Comparison of ENCODE assay signal across 9 mouse cellular contexts in genomic region chr11:57973001-57973912, GRCm38 (mm10). TPM values are rescaled to one million over a fixed set of nuclear protein-coding genes. Genes with fewer than 3 reads are reported as not detected.
DNase-seq lines count a peak whose midpoint lies in the region; ATAC-seq and TF ChIP-seq lines count a peak whose summit lies in the region.
"Had no signal": no experiment of that assay in that cellular context is flagged by ENCODE, and none has a peak within 500 bp of the region (broad histone marks: within the 10 kb centered on the region; RNA-seq: fewer than 3 reads in every experiment).

No protein-coding gene starts in this region.

- H3K9ac ChIP-seq in liver, adult 2 months (ENCODE audit: low read depth, low read length), result peak overlapping the region; percentile 34
- no peak overlapping the region for H3K9ac ChIP-seq in embryonic facial prominence, embryonic 15.5 days
- 0 out of 2 replicates have a peak overlapping the region, but pooled peaks have one; percentile 6 for H3K9ac ChIP-seq in liver, embryonic 16.5 days (ENCODE audit: low read depth, low read length)
- H3K9ac ChIP-seq in forebrain, embryonic 12.5 days, result no peak overlapping the region
- no peak overlapping the region for H3K9ac ChIP-seq in forebrain, embryonic 14.5 days (ENCODE audit: low read length)

- 20% methylated on average over 13 of the region's 13 CpGs for WGBS in liver, adult 2 months
- 65% methylated on average over 13 of the region's 13 CpGs for WGBS in embryonic facial prominence, embryonic 15.5 days
- 65% methylated on average over 13 of the region's 13 CpGs for WGBS in liver, embryonic 16.5 days (ENCODE audit: insufficient replicate concordance)
- WGBS in forebrain, embryonic 12.5 days, result 76% methylated on average over 13 of the region's 13 CpGs
- WGBS in forebrain, embryonic 14.5 days, result 70% methylated on average over 13 of the region's 13 CpGs
- WGBS in midbrain, embryonic 10.5 days, result 83% methylated on average over 13 of the region's 13 CpGs

- H3K79me2 ChIP-seq in liver, adult 2 months (ENCODE audit: control insufficient read depth, insufficient read depth, low read length), result no peaks in the 10 kb centered on the region

- TF ChIP-seq POLR2A in liver, adult 2 months (IDR thresholded peaks at IDR 0.05; ENCODE audit: extremely low read depth, insufficient read depth, low read length), result no peak

- H3K4me3 ChIP-seq in liver, adult 2 months (ENCODE audit: insufficient read depth, low read depth, low read length), result peak overlapping the region; percentile 6; the same call in 1 of the 2 replicates
- no peak overlapping the region for H3K4me3 ChIP-seq in embryonic facial prominence, embryonic 15.5 days (replicated peaks)
- H3K4me3 ChIP-seq in liver, embryonic 16.5 days (ENCODE audit: low read depth, low read length), result no peak overlapping the region
- no peak overlapping the region for H3K4me3 ChIP-seq in forebrain, embryonic 12.5 days (replicated peaks)
- H3K4me3 ChIP-seq in forebrain, embryonic 14.5 days (ENCODE audit: low read depth, low read length), result no peak overlapping the region
- H3K4me3 ChIP-seq in midbrain, embryonic 10.5 days, result no peak overlapping the region

- peak; percentile 74; the same call in 1 of the 2 replicates for ATAC-seq in embryonic facial prominence, embryonic 15.5 days (ENCODE audit: insufficient number of reproducible peaks, low FRiP score, low TSS enrichment, low read depth)
- ATAC-seq in liver, embryonic 16.5 days (ENCODE audit: low read depth), result peak; percentile 59
- ATAC-seq in forebrain, embryonic 12.5 days (ENCODE audit: low FRiP score), result no peak
- ATAC-seq in forebrain, embryonic 14.5 days, result no peak

- no peak overlapping the region for H3K4me2 ChIP-seq in embryonic facial prominence, embryonic 15.5 days (replicated peaks)
- peak overlapping the region; percentile 10; the same call in 1 of the 2 replicates for H3K4me2 ChIP-seq in liver, embryonic 16.5 days (ENCODE audit: low read depth, low read length)
- no peak overlapping the region for H3K4me2 ChIP-seq in forebrain, embryonic 12.5 days
- no peak overlapping the region for H3K4me2 ChIP-seq in forebrain, embryonic 14.5 days (ENCODE audit: low read length)

- H3K27ac ChIP-seq in liver, adult 2 months (replicated peaks; ENCODE audit: insufficient read depth, low read depth, low read length), result peak overlapping the region; percentile 77
- no peak overlapping the region for H3K27ac ChIP-seq in embryonic facial prominence, embryonic 15.5 days (replicated peaks)
- peak overlapping the region; percentile 81 for H3K27ac ChIP-seq in liver, embryonic 16.5 days (ENCODE audit: low read length)
- no peak overlapping the region for H3K27ac ChIP-seq in forebrain, embryonic 12.5 days
- no peak overlapping the region for H3K27ac ChIP-seq in forebrain, embryonic 14.5 days (ENCODE audit: low read depth, low read length)
- H3K27ac ChIP-seq in midbrain, embryonic 10.5 days (replicated peaks), result no peak overlapping the region

- no peaks in the 10 kb centered on the region for H3K36me3 ChIP-seq in liver, adult 2 months (ENCODE audit: control insufficient read depth, insufficient read depth, low read length)
- H3K36me3 ChIP-seq in embryonic facial prominence, embryonic 15.5 days, result no peaks in the 10 kb centered on the region
- no peaks in the 10 kb centered on the region for H3K36me3 ChIP-seq in liver, embryonic 16.5 days (ENCODE audit: control insufficient read depth, insufficient read depth)
- H3K36me3 ChIP-seq in forebrain, embryonic 12.5 days (replicated peaks), result no peaks in the 10 kb centered on the region
- no peaks in the 10 kb centered on the region for H3K36me3 ChIP-seq in forebrain, embryonic 14.5 days (ENCODE audit: control insufficient read depth, insufficient read depth, low read length)
- H3K36me3 ChIP-seq in midbrain, embryonic 10.5 days, result no peaks in the 10 kb centered on the region
- H3K36me3 ChIP-seq: G1E had no signal

- no peaks in the 10 kb centered on the region for H3K9me3 ChIP-seq in embryonic facial prominence, embryonic 15.5 days (replicated peaks)
- no peaks in the 10 kb centered on the region for H3K9me3 ChIP-seq in liver, embryonic 16.5 days (replicated peaks; ENCODE audit: control insufficient read depth, low read length)
- H3K9me3 ChIP-seq in forebrain, embryonic 12.5 days, result no peaks in the 10 kb centered on the region
- H3K9me3 ChIP-seq in forebrain, embryonic 14.5 days (replicated peaks; ENCODE audit: control insufficient read depth, low read length), result no peaks in the 10 kb centered on the region
- no peaks in the 10 kb centered on the region for H3K9me3 ChIP-seq in midbrain, embryonic 10.5 days (replicated peaks)

- no peak for TF ChIP-seq CTCF in liver, adult 2 months (IDR thresholded peaks at IDR 0.05; ENCODE audit: low read depth, low read length)

- peak; percentile 91 for DNase-seq in liver, adult 2 months (ENCODE audit: extremely low read depth, low read depth, low spot score)
- no peak for DNase-seq in liver
- DNase-seq in testis, postnatal 10 days (ENCODE audit: low spot score), result peak; percentile 46
- no peak for DNase-seq in forebrain, embryonic 14.5 days (ENCODE audit: low spot score)
- DNase-seq in midbrain, embryonic 10.5 days (ENCODE audit: low spot score), result no peak

- H3K4me1 ChIP-seq in liver, adult 2 months (ENCODE audit: control insufficient read depth, insufficient read depth, low read length), result peaks cover 19% of the 10 kb centered on the region
- H3K4me1 ChIP-seq in embryonic facial prominence, embryonic 15.5 days, result 0 out of 2 replicates have a peak, but pooled peaks cover 5% of the 10 kb centered on the region
- peaks cover 8% of the 10 kb centered on the region for H3K4me1 ChIP-seq in liver, embryonic 16.5 days (ENCODE audit: control insufficient read depth, low read depth, low read length)
- no peaks in the 10 kb centered on the region for H3K4me1 ChIP-seq in forebrain, embryonic 12.5 days
- H3K4me1 ChIP-seq in forebrain, embryonic 14.5 days (ENCODE audit: control insufficient read depth, insufficient read depth, low read length), result no peaks in the 10 kb centered on the region
- H3K4me1 ChIP-seq in midbrain, embryonic 10.5 days, result peaks cover 10% of the 10 kb centered on the region; the same call in 1 of the 2 replicates

- no peaks in the 10 kb centered on the region for H3K27me3 ChIP-seq in liver, adult 2 months (ENCODE audit: control insufficient read depth, insufficient read depth, low read length)
- H3K27me3 ChIP-seq in embryonic facial prominence, embryonic 15.5 days, result no peaks in the 10 kb centered on the region
- no peaks in the 10 kb centered on the region for H3K27me3 ChIP-seq in liver, embryonic 16.5 days (ENCODE audit: control insufficient read depth, insufficient read depth, low read depth, low read length)
- H3K27me3 ChIP-seq in forebrain, embryonic 12.5 days, result no peaks in the 10 kb centered on the region
- H3K27me3 ChIP-seq in forebrain, embryonic 14.5 days (replicated peaks; ENCODE audit: control insufficient read depth, insufficient read depth, low read length), result no peaks in the 10 kb centered on the region
- 0 out of 2 replicates have a peak, but pooled peaks cover 2% of the 10 kb centered on the region for H3K27me3 ChIP-seq in midbrain, embryonic 10.5 days (ENCODE audit: low read depth, poor library complexity, severe bottlenecking)

RNA-seq across cellular contexts. Expression of gene Larp1, which starts 35.6 kb away (rescaled TPM):
- total RNA-seq in liver, adult 2 months (2014; rRNA removed), result 19.7 and 31.4 TPM in 2 replicates
- polyA plus RNA-seq in liver, adult 2 months (2012; rRNA removed), result 34.7 and 39.8 TPM in 2 replicates
- polyA plus RNA-seq in embryonic facial prominence, embryonic 15.5 days (2015; fragmentation: Nextera tagmentation; extraction: Ambion mirVana), result 19.3 and 20.2 TPM in 2 replicates
- polyA plus RNA-seq in liver, embryonic 16.5 days (2015; fragmentation: Nextera tagmentation; extraction: Ambion mirVana), result 14.2 and 14.9 TPM in 2 replicates
- 16.0 and 17.9 TPM in 2 replicates for polyA plus RNA-seq in forebrain, embryonic 12.5 days (2016; fragmentation: Nextera tagmentation; extraction: Ambion mirVana)
- 11.8 and 14.7 TPM in 2 replicates for polyA plus RNA-seq in forebrain, embryonic 14.5 days (2014; fragmentation: Nextera tagmentation; extraction: Ambion mirVana)
- 13.0 and 15.3 TPM in 2 replicates for polyA plus RNA-seq in midbrain, embryonic 10.5 days (2016; fragmentation: Nextera tagmentation; extraction: Ambion mirVana)

Comparison
In these comparisons a context has a peak if more than half of its experiments do, and no peak if none do; other contexts are left out.
1. DNase-seq: peak in liver, adult 2 months (single experiment) and testis, postnatal 10 days (single experiment); none in liver (single experiment), forebrain, embryonic 14.5 days (single experiment) and midbrain, embryonic 10.5 days (single experiment).
2. H3K27ac ChIP-seq: peak in liver, adult 2 months (single experiment) and liver, embryonic 16.5 days (single experiment); none in embryonic facial prominence, embryonic 15.5 days (single experiment), forebrain, embryonic 12.5 days (single experiment), forebrain, embryonic 14.5 days (single experiment) and midbrain, embryonic 10.5 days (single experiment).
3. H3K9ac ChIP-seq: peak in liver, adult 2 months (single experiment) and liver, embryonic 16.5 days (single experiment); none in embryonic facial prominence, embryonic 15.5 days (single experiment), forebrain, embryonic 12.5 days (single experiment) and forebrain, embryonic 14.5 days (single experiment).
4. ATAC-seq: peak in embryonic facial prominence, embryonic 15.5 days (single experiment) and liver, embryonic 16.5 days (single experiment); none in forebrain, embryonic 12.5 days (single experiment) and forebrain, embryonic 14.5 days (single experiment).